Mouse (Mus musculus) thymus, postnatal 36 days (tissue): ENCODE results near the gene Zfp128.
A peak's percentile ranks its signal among the peaks of the same experiment; 100 is the strongest.
"Not testable (repeated sequence)": the region's sequence is repeated elsewhere in the genome, so short reads cannot be mapped to it uniquely, and the experiment has no call there.

ENCODE experiments used
- DNase-seq, 2 experiments: peaks; one replicate each; pipeline ENCODE4 v3.0.0; 2022; ENCODE audit warnings: mixed read lengths in 2 of 2

Zfp128 gene

DNA sequence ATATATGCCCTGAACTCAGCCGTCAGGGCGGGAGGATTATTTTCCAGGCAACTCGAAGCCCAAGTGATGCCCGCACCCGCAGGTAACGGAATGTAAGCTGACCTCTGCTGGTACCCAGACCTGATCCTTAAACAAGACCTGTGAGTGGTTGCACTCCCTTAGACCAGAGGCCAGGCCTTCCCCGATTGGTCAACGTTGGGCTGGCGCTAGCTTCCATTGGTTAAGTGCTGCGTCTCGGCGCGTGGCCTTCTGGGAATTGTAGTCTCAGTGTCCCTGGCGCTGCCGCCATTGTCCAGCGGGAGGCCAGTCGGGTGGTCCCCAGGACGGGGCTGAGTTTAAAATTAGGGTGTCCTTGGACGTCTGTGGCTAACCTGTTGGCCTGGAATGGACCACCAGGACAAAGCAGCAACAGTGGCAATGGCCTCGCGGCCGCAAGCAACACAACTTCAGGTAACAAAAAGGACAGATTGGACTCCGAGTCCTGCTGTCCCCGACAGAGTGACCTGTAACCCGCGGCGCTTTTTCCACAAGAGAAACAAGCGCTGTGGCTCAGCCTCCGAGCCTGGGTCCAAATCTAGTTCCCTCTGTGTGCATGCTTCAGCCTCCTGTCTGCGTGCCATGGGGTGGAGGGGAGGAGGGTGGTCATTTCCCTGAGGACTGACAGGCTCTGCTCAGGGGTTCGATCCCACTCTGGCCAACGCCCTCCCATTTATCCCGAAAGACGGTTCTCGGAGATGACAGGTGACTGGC lies at the start of gene Zfp128:
TSS of gene Zfp128 (plus strand) at position 267 of the 750 bp plus-strand sequence.
- DNase-seq: peak; percentile 89 to 91

DNA sequence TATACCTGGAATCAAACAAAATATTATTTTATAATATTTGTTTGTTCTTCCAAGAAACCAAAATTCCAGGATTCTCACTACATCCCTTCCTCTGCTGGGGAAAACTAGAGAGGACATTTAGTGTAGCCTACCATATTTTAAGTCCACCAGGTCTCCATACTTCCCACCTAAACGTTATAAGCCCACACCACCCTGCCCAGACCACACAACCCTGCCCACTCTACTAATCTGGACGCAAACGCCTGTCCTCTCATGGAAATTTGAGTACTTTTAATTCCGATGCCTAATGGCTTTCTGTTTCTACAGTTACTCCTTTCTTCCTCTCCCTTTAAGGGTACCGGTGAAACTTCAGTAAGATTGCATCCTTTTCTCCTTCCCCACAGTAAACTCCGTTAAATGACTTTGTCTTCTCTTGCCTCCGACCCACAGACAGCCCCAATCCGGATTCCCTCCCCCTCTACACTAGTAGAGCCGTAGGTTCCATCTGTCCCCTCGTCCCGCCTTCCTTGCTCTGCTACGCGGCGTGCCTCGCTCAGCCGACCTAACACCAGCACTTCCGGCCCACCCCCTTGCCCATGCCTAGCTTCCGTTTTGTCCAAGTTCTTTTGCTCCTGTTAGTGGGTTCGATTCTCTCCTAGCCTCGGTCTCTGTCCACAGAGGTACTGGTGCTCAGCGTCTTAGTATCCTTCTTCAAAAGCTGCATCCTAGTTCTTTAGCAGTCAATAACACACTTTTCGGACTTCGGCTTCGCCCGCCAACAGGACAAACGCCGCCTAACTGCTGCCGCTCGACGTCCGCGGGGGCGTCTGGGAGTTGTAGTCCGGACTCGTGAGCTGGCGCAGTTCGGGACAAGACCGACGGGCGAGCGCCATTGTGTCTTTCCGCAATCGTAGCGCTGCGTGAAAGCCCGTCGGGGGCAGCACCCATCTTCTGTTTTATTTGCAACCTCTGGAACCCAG lies 46.5 kb upstream of the Zfp128 start, which contains the start of gene Zfp110:
TSS of gene Zfp110 (plus strand) at position 600 of the 959 bp plus-strand sequence.
- peak; percentile 91 for DNase-seq

DNA sequence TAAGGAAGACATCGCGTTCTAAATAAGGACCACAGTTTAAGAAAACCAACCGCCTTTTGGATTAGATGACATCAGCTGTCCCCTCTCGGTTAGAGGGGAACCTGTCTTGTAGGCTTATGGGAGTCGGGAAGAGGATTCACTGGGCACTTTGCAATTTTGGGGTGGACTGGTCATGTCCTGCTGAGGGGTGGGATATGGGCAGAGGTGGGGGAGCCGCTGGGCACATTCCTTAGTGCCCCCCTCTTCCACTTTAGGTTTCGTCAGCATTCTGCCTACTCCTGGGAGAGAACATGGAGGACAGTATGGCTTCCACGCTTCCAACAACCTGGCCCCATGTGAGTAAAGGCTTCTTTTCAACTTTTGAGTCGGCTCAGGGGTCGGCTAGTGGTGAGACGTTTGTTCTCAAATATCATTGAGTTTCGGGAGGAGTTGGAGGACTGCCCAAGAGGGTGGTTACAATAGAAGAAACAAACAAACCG lies 45.7 kb upstream of the Zfp128 start:
- no peak for DNase-seq

DNA sequence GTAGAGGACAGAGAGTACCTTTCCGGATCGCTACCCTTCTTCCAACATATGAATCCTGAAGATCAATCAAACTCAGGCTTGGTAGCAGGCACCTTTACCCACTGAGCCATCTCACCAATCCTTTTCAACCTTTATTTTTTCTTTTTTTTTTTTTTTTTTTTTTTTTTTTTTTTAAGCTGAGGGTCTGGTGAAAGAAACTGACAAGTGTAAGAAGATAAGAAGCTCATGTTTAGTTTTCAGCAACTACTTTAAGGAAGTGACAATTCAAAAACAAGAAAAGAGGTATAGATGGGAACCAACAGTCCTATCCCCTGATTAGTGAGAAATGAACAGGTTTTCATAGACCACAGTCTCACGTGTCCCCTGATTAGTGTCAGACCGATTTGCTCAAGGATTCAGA lies 45.2 kb upstream of the Zfp128 start:
- DNase-seq: no peak

DNA sequence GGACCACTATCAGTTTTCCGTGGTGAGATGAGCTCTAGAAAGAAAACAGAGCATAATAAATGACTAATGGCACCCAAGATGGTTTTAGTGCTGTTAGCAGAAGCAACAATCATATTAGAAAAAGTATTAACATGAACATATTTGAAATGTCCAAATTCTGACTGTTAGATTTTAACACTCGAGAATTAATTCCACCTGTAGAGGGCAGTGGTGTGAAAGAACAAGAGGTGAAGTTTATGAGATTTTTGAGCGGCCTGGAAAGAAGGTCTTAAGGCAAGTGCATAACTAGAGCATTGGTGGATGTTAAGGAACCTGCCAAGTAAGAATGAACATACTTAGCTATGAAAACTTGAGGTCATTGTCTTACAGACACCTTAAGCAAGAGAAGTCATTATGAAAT lies 6.7 kb upstream of the Zfp128 start:
- no peak for DNase-seq

DNA sequence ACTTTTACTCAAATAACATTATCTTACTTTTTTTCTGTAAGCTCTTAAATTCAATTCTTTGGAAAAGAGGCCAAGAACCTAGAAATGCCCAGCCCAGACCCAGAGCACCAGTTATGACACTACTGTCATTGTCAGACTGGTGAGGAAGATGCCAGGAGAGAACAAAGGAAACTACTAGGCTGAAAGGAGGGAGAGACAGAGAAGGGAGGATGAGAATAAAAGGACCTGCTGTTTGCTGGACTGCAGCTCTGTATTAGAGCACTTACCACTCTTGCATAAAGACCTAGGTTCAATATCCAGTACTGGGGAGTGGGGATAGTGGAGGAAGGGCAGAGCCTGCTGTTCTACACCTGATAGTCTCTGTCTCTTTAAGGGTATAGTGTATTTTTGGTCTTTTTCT lies 941 bp upstream of the Zfp128 start:
- DNase-seq: no peak

DNA sequence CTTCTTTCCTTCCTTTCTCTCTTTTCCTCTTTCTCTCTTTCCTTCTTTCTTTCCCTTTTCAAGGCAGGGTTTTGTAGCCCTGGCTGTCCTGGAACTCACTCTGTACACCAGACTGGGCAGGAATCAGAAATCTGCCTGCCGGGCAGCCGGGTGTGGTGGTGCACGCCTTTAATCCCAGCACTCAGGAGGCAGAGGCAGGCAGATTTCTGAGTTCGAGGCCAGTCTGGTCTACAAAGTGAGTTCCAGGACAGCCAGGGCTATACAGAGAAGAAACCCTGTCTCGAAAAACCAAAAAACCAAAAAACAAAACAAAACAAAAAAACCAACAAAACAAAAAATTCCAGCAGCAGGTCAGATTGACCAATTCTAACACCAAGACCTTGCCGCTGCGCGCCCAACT lies 480 bp upstream of the Zfp128 start:
- not testable (repeated sequence) for DNase-seq

DNA sequence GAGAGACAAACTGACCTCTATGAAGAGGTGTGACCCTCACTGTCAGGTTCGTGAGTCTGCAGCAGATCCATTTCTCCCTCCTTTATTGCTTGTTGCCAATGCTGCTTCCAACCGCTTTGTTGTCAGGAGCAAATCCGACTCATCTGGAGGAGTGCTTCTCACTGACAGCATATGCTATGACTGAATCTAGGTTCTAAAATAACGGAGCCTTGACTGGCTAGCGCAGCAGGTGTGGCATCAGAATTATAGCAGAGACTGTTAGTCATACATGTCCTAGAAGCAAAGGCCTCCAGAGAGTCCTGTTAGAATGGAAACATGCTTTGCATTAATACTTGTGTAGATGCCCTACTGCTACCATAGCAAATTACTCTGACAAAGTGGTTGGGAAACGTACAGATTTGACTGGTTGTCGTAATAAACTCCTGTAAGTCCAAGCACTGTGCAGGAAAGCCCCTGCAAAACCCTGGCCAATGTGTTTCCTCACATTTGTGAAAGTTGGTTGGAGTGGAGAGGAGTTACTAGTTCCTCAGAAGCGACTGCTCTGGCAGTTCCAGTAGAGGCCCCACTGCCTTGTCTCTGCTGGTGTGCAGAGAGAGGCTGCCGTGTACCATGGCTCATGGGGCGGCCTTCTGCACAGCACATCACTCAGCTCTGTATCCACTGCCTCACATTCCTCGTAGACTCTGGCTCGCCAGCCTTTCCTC lies 5.7 kb downstream of the Zfp128 start:
- DNase-seq: no peak

DNA sequence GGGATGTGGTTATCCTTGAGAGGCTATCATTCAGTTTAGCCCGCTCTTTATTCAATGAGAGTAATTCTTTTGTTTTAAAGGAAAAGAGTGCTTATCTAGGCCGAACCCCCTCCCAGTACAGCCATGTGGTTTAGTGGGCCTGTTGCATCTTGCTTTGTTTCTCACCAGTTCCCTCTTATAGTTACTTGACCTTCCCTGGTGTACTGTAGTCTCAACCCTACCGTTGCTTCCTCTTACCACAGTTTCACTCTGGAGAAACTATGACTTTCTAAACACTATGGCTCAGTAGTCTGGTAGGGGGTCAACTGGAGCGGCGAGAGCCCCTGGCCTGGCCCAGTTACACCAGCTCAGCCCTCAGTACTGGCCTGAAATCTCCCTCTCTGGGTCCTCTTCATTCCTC lies 6.6 kb downstream of the Zfp128 start:
- DNase-seq: no peak

DNA sequence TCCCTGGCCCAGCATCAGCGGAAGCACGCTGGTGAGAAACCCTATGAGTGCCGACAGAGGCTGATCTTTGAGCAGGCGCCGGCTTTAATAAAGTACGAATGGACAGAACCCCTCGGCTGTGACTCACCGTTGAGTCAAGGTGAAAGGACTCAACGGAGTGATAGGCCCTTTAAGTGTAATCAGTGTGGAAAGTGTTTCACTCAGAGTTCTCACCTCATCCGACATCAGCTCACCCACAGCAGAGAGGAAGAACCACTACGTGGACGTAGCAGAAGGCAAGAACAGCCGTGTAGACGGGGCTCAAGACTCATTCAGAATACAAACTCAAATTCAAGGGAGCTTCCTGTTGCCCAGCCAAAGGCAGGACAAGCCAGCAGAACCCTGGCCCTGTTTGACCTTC lies 10.0 kb downstream of the Zfp128 start:
- no peak for DNase-seq

DNA sequence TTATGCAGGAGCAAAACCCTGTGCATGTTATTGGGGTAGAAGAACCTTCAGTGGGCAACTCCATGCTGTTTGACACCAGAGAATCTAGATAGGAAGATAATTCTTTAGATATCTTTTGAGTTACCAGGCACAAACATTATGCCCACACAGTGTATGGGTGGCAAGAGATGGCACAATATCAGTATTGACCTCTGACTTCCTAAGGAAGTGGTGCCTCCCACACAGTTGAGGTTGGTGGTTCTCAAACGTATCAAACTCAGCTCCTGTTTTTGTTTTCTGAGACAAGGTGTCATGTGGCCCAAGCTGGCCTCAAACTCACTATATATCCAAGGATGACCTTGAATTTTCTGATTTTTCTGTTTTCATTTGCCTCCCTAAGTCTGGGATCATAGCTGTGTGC lies 10.4 kb downstream of the Zfp128 start:
- no peak for DNase-seq

DNA sequence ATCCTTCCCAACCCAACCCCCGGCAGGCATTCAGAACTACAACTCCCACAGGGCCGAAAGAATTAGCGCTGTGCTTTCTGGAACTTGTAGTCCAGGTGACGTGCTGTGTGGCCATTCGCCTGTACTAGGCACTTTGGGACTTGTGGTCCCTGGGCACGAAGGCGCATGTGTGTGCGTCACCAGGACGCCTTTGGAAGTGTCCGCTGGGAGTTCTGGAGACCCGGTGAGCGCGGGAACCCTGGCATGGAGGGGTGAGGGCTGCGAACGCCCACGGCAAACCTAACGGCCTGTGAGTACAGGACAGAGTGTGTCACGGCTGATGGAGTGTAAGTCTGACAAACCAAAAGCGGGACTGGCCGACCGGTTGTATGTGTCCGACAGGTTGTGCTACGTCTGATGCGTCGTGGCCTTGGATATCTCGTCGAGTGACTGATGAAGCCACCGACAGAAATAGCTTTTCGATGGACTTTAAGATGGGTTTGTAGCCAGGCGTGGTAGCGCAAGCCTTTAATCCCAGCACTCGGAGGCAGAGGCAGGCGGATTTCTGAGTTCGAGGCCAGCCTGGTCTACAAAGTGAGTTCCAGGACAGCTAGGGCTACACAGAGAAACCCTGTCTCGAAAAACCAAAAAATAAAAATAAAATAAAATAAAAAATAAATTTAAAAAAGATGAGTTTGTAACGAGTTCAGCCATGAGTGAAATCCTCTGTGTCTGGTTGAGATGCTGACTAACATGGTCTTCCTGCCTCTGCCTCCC lies 16.9 kb downstream of the Zfp128 start, which contains the start of gene Zscan22:
TSS of gene Zscan22 (plus strand) at position 161 of the 756 bp plus-strand sequence.
- DNase-seq: peak; percentile 74 to 83

DNA sequence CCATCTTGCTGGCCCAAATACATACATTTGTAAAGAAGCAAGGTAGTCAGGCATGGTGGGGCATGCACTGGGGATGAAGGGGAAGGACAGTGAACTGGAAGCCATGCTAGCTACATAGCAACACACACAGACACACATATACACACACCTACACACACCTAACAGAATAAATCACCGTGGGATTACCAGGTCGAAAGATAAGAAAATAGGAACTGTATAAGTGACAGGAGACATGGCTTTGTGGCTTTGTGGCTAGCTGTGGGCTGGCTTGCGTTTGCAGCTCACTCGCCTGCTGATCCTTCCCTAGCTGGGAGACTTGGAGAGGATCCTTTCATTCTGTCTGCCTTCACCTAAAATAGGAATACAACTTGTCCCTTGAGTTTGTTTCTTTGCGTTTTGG lies 20.5 kb downstream of the Zfp128 start:
- no peak for DNase-seq

DNA sequence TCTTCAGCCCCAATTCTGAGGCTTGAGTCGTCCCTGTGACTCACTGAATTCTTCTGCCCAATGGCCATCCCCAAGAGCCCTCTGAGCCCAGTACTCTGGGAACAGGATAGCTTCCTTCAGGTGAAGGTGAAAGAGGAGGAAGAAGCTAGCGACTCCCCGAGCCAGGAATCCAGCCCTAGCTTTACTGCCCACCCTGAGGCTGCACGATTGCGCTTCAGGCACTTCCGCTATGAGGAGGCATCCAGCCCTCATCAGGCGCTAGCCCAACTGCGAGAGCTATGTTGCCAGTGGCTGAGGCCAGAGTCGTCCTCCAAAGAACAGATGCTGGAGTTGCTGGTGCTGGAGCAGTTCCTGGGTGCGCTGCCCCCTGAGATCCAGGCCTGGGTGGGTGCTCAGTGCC lies 22.6 kb downstream of the Zfp128 start:
- peak; percentile 32 to 39 for DNase-seq

DNA sequence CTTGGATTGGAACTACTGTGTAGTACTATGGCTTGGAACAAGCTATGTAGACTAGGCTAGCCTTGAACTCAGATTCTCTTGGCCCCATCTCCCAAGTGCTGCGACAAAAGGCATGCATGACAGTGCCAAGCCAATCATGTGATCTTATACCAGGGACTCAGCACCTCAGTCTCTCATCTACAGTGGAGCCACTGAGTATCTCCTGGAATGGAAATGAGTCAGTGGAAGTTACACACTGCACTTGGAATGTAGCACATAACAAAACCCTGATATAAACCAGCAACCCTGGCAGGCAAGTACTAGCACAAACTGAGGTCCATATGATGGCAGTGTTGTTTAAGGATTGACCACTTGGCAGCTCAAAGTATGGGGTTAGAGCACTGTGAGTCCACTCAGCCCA lies 24.2 kb downstream of the Zfp128 start:
- no peak for DNase-seq

DNA sequence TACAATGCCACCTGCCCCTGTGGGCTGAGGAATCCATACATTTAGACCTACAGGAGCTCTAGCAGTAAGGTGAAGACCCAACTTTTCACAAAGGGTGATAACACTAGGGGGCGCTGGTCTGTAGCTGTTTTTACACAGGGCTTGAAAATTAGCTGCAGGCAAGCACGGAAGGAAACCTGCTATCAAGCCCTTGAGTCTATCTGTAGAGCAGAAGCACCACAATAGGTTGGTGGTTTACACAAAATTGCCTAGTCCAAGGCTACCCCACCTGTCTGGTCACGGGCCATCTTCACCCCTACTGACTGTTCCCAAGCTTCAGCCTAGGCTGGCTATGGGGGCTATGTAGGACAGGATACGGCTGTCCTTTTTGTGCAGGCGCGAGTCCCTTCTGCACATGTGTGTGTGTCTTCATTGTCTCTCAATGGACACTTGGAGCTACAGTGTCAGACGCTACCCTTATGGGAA lies 28.6 kb downstream of the Zfp128 start:
- DNase-seq: peak; percentile 81 to 86

DNA sequence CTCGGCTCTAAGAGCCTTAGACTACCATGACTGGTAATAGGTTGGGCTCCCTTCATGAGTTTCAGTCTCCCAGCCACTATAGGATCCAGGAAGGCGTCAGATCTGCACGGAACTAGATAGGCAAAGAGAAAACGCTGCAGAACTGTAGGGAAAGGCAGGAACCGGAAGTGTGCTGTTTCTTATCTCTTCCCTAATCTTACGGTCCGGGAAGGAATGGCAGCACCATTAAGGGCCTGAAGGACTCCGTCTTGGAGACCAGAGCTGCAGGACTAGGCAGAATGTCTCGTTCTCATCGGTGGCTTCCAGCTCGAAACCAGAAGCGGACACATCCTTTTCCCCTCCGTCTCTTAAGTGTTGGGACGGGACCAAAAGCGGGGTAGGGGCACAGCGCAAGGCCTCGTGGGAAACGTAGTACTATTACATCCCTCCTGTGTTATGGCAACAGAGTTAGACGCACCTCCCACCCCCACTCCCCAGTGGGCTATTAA lies 29.2 kb downstream of the Zfp128 start:
- peak; percentile 63 to 69 for DNase-seq

DNA sequence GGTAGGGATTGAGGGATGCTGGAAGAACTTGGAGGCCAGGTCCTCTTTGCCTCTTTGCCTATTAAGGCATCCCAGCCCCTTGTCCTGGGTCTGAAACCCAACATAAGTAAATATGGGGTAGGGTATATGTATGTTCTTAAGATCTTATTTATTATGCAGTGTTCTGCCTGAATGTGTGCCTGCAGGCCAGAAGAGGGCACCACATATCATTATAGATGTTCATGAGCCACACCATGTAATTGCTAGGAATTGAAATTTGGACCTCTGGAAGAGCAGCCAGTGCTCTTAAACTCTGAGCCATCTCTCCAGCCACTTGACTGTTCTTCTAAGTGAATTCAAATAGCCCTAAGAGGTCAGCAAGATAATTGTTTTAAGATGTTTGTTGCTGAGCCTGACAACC lies 32.6 kb downstream of the Zfp128 start:
- DNase-seq: no peak

DNA sequence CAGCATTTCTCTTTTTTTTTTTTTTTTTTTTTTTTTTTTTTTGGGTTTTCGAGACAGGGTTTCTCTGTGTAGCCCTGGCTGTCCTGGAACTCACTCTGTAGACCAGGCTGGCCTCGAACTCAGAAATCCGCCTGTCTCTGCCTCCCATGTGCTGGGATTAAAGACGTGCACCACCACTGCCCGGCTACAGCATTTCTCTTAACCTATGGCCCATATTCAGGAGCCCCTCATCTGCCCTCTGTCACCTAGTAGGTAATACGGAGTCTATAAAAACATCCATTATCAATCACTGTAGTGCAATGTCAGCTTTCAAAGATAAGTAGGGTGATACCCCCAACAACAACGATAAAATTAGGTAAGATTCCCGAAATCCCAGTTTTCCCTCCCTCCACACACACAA lies 39.5 kb downstream of the Zfp128 start:
- not testable (repeated sequence) for DNase-seq

DNA sequence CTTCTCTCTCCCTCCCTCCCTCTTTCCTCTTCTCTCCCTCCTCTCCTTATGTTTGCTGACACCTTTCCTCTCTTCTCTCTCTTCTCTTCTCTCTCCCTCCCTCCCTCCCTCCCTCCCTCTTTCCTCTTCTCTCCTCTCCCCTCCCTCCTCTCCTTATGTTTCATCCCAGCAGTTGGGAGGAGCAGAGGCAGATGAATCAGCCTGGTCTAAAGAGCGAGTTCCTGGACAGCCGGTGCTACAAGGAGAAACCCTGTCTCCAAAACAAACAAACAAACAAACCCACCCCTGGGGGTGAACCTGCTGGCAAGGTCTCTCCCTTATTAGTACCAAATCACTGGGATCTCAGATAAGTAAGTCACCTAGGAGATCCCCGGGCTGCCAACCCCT lies 40.3 kb downstream of the Zfp128 start:
- DNase-seq: no peak

DNA sequence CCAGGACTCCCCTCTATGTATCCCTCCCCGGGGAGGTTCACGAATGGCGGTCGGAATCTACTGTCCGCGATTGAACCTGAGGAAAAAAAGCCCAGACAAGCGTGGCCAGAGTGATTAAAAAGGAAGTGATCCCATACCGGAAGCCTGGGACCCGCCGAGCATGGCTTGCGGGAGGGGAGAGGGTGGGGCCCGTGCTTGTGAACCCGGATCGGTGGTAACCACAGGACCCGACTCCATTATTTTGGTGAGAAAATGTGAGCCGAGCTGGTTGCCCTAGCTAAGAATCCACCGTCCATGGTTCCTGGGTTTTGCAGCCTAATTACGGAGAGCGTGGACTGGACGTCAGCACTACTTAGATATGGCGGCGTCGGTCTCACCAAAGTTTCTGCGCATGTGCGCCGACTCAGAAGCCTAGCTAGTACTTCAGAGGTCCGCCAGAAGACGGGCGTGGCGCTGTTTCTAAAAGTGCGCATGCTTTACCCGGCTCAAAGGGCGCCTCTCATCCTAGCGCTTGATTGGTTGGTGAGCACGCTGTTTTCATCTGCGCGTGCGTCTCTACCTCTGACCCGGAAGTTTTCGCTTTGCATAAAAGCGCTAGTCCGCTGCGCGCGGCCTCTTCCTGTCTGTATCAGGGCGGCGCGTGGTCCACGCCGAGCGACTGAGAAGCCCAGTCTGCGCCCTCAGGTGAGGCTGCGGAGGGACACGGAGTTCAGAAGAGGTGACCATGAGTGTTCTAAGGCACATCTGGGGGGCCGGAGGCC lies 40.9 kb downstream of the Zfp128 start, which contains the start of gene Rps5:
TSS of gene Rps5 (plus strand) at position 586 of the 761 bp plus-strand sequence.
- DNase-seq: peak; percentile 97
